Mouse (Mus musculus) cortical plate, adult 2 months (tissue): ENCODE results near the gene Brk1. TPM values are rescaled to one million over a fixed set of nuclear protein-coding genes. Genes with fewer than 3 reads are reported as not detected.

Source experiments
- H3K27ac ChIP-seq: fragments of 200-500 bp; 2 replicates; pipeline ENCODE4 v1.5.1; 2012; ENCODE audit warnings: low read length, control low read depth, inconsistent platforms; ENCODE audit not compliant: insufficient read depth
- H3K4me1 ChIP-seq: fragments of 200-500 bp; 2 replicates; pipeline ENCODE4 v1.6.1; 2011; ENCODE audit warnings: low read length; ENCODE audit not compliant: control insufficient read depth, insufficient read depth
- H3K4me3 ChIP-seq: fragments of 200-500 bp; 2 replicates; pipeline ENCODE4 v1.5.1; 2011; ENCODE audit warnings: mild to moderate bottlenecking, low read length, control low read depth; ENCODE audit not compliant: insufficient read depth
- CTCF ChIP-seq: fragments of 200-500 bp; IDR thresholded peaks from 2 replicates; pipeline ENCODE4 v1.5.1; 2011; ENCODE audit warnings: mild to moderate bottlenecking, control low read depth, low read length; ENCODE audit not compliant: insufficient read depth; ENCODE audit errors: extremely low read depth
- POLR2A ChIP-seq: fragments of 200-500 bp; IDR thresholded peaks from 2 replicates; pipeline ENCODE4 v1.6.1; 2011; ENCODE audit warnings: mild to moderate bottlenecking, low read length, control low read depth; ENCODE audit not compliant: insufficient read depth; ENCODE audit errors: extremely low read depth
- polyA plus RNA-seq: library from polyadenylated mRNA; depleted of rRNA; stranded (reverse); fragments of >200 nt; gene quantifications from 2 replicates; pipeline ENCODE4 v1.2.3, GENCODE M21; 2012

Gene Brk1
- polyA plus RNA-seq, 1 experiment, result 442 TPM

GRCm38 (mm10) chr6:113597945-113598344, 6.6 kb upstream of the Brk1 start:
- H3K4me1 ChIP-seq, result no peaks in the 10 kb centered on the region
- no peak overlapping the region for H3K27ac ChIP-seq
- TF ChIP-seq POLR2A (no peak), CTCF (no peak)
- no peak overlapping the region for H3K4me3 ChIP-seq

GRCm38 (mm10) chr6:113599833-113600232, 4.7 kb upstream of the Brk1 start:
- H3K4me3 ChIP-seq, result no peak overlapping the region
- H3K27ac ChIP-seq, result no peak overlapping the region
- TF ChIP-seq POLR2A, result no peak
- no peaks in the 10 kb centered on the region for H3K4me1 ChIP-seq

- Histone ChIP-seq H3K4me3 (no peak within 1 kb of the TSS), H3K4me1 (no peaks in the 10 kb centered on the region), H3K27ac (no peak within 1 kb of the TSS)
- no peak for TF ChIP-seq POLR2A
- no peak for TF ChIP-seq CTCF
Measured at GRCm38 (mm10) chr6:113600543-113601139, 3.9 kb upstream of the Brk1 start, which contains the start of gene Fancd2os. Gene Fancd2os, minus strand, starts transcription at chr6:113600715.

- peaks cover 5% of the 10 kb centered on the region; the same call in 1 of the 2 replicates for H3K4me1 ChIP-seq
- no peak overlapping the region for H3K4me3 ChIP-seq
- no peak for TF ChIP-seq CTCF
- H3K27ac ChIP-seq, result no peak overlapping the region
Measured at GRCm38 (mm10) chr6:113602821-113603220, 1.8 kb upstream of the Brk1 start.

GRCm38 (mm10) chr6:113603993-113604392, 579 bp upstream of the Brk1 start:
- Histone ChIP-seq H3K4me3 (peak overlapping the region; percentile 97), H3K4me1 (peaks cover 9% of the 10 kb centered on the region), H3K27ac (peak overlapping the region; percentile 49; the same call in 1 of the 2 replicates)
- TF ChIP-seq CTCF (no peak), POLR2A (no peak)

GRCm38 (mm10) chr6:113605224-113605545, 613 bp downstream of the Brk1 start:
- Histone ChIP-seq H3K4me1 (peaks cover 13% of the 10 kb centered on the region), H3K27ac (peak overlapping the region; percentile 85), H3K4me3 (peak overlapping the region; percentile 97)
- TF ChIP-seq CTCF, result no peak
- no peak for TF ChIP-seq POLR2A

GRCm38 (mm10) chr6:113608871-113609270, 4.3 kb downstream of the Brk1 start:
- peaks cover 22% of the 10 kb centered on the region for H3K4me1 ChIP-seq
- H3K27ac ChIP-seq, result peak overlapping the region; percentile 47
- H3K4me3 ChIP-seq, result no peak overlapping the region
- no peak for TF ChIP-seq CTCF
- no peak for TF ChIP-seq POLR2A

GRCm38 (mm10) chr6:113609293-113609692, 4.7 kb downstream of the Brk1 start:
- Histone ChIP-seq H3K27ac (peak overlapping the region; percentile 47), H3K4me3 (no peak overlapping the region), H3K4me1 (peaks cover 22% of the 10 kb centered on the region)
- no peak for TF ChIP-seq POLR2A
- TF ChIP-seq CTCF, result no peak

- Histone ChIP-seq H3K4me3 (no peak overlapping the region), H3K4me1 (peaks cover 19% of the 10 kb centered on the region), H3K27ac (peak overlapping the region; percentile 88)
- TF ChIP-seq CTCF (no peak), POLR2A (no peak)
Measured at GRCm38 (mm10) chr6:113612258-113612969, 7.8 kb downstream of the Brk1 start.

- peak; percentile 28; the same call in 1 of the 2 replicates for TF ChIP-seq POLR2A
- TF ChIP-seq CTCF, result no peak
- Histone ChIP-seq H3K27ac (0 out of 2 replicates have a peak overlapping the region, but pooled peaks have one; percentile 2), H3K4me1 (peaks cover 13% of the 10 kb centered on the region)
Measured at GRCm38 (mm10) chr6:113614152-113614551, 9.6 kb downstream of the Brk1 start.

More at GRCm38 (mm10) chr6:113614152-113614551, 9.6 kb downstream of the Brk1 start:
- no peak overlapping the region for H3K4me3 ChIP-seq
